Mouse (Mus musculus) forebrain, embryonic 12.5 days (tissue): ENCODE measurements around the gene Muc1. TPM values are rescaled to one million over a fixed set of nuclear protein-coding genes. Genes with fewer than 3 reads are reported as not detected.
A peak's percentile ranks its signal among the peaks of the same experiment; 100 is the strongest.

Source experiments
- ATAC-seq: fragments of 200-750 bp; cut with Nextera tagmentation; 2 replicates; pipeline ENCODE4 v1.8.0; 2017; ENCODE audit warnings: moderate TSS enrichment; ENCODE audit not compliant: low FRiP score
- H3K27ac ChIP-seq: fragments of 300-500 bp; sonication (generic); 2 replicates; pipeline ENCODE4 v1.5.1; 2016; ENCODE audit warnings: mild to moderate bottlenecking
- H3K27me3 ChIP-seq: fragments of 300-500 bp; sonication (generic); 2 replicates; pipeline ENCODE4 v1.6.1; 2016; ENCODE audit warnings: mild to moderate bottlenecking
- H3K36me3 ChIP-seq: fragments of 300-500 bp; sonication (generic); replicated peaks from 2 replicates; pipeline ENCODE4 v1.6.1; 2016; ENCODE audit warnings: mild to moderate bottlenecking
- H3K4me1 ChIP-seq: fragments of 300-500 bp; sonication (generic); 2 replicates; pipeline ENCODE4 v1.6.1; 2016
- H3K4me2 ChIP-seq: fragments of 300-500 bp; sonication (generic); 2 replicates; pipeline ENCODE4 v1.6.1; 2016; ENCODE audit warnings: mild to moderate bottlenecking, moderate library complexity
- H3K4me3 ChIP-seq: fragments of 300-500 bp; sonication (generic); replicated peaks from 2 replicates; pipeline ENCODE4 v1.5.1; 2016; ENCODE audit warnings: mild to moderate bottlenecking
- H3K9ac ChIP-seq: fragments of 300-500 bp; sonication (generic); 2 replicates; pipeline ENCODE4 v1.6.1; 2016; ENCODE audit warnings: mild to moderate bottlenecking
- H3K9me3 ChIP-seq: fragments of 300-500 bp; sonication (generic); 2 replicates; pipeline ENCODE4 v1.6.1; 2016
- WGBS: fragments of 180-500 bp; shearing (Covaris S2); methylation state at CpG from one replicate; pipeline ENCODE4 v1.1.7; 2016; 5-methylcytosine and 5-hydroxymethylcytosine counted together
- polyA plus RNA-seq: library from polyadenylated mRNA; unstranded; fragments of >200 nt; fragmentation: Nextera tagmentation; extraction: Ambion mirVana; gene quantifications from 2 replicates; pipeline ENCODE4 v1.2.1, GENCODE M21; 2016

Muc1 gene
- polyA plus RNA-seq, 1 experiment from 2014 or later: 4.7 TPM

DNA sequence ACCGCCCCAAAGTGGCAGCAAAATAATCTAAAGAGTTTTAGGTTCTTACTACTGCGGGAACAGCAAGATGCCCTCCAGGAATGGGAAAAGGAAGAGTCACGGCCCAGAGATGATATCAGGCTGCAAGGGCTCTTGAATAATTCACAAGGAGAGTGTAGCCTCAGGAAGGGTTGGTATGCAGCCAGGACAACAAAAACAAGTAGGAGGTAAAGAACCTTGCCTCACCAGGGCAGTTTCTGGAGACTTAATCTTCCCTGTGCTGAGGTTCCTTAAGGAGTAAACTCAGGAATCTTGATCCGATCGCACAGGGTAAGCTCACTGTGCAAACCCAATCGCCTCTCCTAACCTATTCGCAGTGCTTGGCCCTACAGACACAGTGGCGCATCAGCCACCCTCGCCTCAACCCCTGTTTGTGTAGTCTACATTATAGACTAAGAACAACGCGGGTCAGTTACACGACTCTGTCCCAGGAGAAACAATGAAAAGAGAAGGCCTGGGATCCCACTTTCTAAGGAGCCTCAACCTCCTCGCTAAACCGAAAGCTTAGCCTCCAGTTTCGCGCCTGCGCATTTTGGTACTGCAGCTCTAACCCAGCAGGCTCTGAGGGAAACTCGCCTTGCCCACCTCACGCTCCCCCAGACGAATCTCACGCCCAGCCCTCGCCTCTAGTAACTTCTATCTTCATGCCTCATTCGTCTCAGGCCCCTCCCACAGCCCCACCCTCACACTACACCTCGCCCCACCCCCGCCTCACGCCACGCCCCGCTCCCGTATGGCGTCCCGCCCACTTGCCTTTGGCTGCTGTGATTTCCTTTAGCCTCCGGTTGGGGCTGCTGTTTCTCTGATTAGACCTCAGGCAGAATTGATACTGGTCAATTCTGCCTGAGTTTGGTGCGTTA lies 32.6 kb upstream of the Muc1 start:
- WGBS: 6% methylated on average over 33 of the region's 33 CpGs
- H3K27me3 ChIP-seq: no peaks in the 10 kb centered on the region
- H3K9me3 ChIP-seq: no peaks in the 10 kb centered on the region
- H3K9ac ChIP-seq: peak overlapping the region; percentile 41
- peak overlapping the region; percentile 29 for H3K4me3 ChIP-seq
- peak; percentile 94 for ATAC-seq
- peaks cover 14% of the 10 kb centered on the region for H3K4me1 ChIP-seq
- no peaks in the 10 kb centered on the region for H3K36me3 ChIP-seq
- H3K4me2 ChIP-seq: peak overlapping the region; percentile 50
- H3K27ac ChIP-seq: peak overlapping the region; percentile 77

- Histone ChIP-seq H3K36me3 (0 out of 2 replicates have a peak, but pooled peaks cover 5% of the 10 kb centered on the region), H3K9me3 (no peaks in the 10 kb centered on the region), H3K27ac (no peak overlapping the region), H3K4me2 (no peak overlapping the region), H3K4me3 (no peak overlapping the region), H3K4me1 (peaks cover 20% of the 10 kb centered on the region), H3K27me3 (no peaks in the 10 kb centered on the region), H3K9ac (no peak overlapping the region)
- 87% methylated on average over 3 of the region's 3 CpGs for WGBS
- no peak for ATAC-seq
Observed at GRCm38 (mm10) chr3:89199839-89200238, 29.0 kb upstream of the Muc1 start.

DNA sequence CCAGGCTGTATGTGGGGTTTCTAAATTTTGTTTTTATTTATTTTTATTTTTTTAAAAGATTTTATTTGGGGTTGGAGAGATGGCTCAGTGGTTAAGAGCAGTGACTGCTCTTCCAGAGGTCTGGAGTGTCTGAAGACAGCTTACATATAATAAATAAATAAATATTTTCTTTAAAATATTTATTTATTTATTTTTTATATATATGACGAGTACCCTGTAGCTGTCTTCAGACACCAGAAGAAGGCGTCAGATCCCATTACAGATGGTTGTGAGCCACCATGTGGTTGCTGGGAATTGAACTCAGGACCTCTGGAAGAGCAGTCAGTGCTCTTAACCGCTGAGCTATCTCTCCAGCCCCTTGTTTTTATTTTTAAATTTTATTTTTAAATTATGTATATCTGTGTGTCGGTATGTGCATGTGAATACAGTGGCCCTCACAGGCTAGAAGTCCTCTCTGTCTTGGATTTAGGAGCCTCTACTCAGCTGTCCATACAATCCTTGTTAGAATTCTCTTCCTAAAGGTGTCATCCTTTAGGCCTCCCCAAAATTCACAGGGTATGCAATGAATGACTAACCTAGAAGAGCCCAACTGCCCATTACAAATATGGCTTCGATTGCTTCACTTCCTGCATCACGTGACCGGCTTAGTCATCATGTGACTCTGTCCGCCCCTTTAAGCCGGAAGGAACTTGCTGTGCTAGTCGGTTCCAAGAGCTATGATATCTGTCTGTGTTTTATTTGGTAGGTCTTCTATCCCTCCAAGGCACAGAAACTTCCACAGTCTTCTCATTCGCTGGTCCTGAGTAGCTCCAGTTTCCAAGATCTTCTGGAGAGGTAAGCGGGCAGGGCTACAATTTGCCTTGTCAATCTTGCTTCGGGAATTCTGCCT lies 26.4 kb upstream of the Muc1 start, which contains the start of gene Gba:
Gene Gba (plus strand): TSS at position 676 of the 889 bp plus-strand sequence.
- peak; percentile 92 for ATAC-seq
- peaks cover 31% of the 10 kb centered on the region for H3K36me3 ChIP-seq
- H3K27ac ChIP-seq: no peak within 1 kb of the TSS
- no peaks in the 10 kb centered on the region for H3K27me3 ChIP-seq
- no peaks in the 10 kb centered on the region for H3K9me3 ChIP-seq
- H3K4me1 ChIP-seq: peaks cover 6% of the 10 kb centered on the region
- 28% methylated on average over 13 of the region's 13 CpGs for WGBS
- H3K9ac ChIP-seq: peak within 1 kb of the TSS; percentile 61
- peak within 1 kb of the TSS; percentile 58 for H3K4me3 ChIP-seq
- H3K4me2 ChIP-seq: peak within 1 kb of the TSS; percentile 68

DNA sequence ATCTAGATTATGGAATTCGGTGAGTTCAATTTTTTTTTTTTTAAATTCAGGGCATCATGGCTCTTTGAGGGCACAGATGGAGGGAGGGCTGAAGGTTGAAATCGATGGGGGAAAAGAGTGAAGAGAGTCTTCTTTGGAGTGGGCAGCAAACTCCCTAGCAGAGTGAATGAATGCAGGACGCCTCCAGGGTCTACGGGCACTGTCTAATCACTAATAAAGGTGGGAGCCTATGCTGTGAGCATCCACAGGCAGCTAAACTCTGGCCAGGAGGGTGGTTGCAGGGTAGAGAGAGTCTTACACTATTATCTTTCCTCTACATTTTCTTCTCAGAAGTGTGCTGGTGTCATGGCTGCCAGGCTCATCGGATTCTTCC lies 25.7 kb upstream of the Muc1 start:
- peaks cover 37% of the 10 kb centered on the region for H3K36me3 ChIP-seq
- H3K4me3 ChIP-seq: peak overlapping the region; percentile 58
- no peaks in the 10 kb centered on the region for H3K27me3 ChIP-seq
- H3K4me1 ChIP-seq: peaks cover 6% of the 10 kb centered on the region
- H3K9ac ChIP-seq: peak overlapping the region; percentile 61
- ATAC-seq: peak; percentile 53; the same call in 1 of the 2 replicates
- 42% methylated on average over 5 of the region's 5 CpGs for WGBS
- H3K9me3 ChIP-seq: no peaks in the 10 kb centered on the region
- H3K27ac ChIP-seq: no peak overlapping the region
- H3K4me2 ChIP-seq: peak overlapping the region; percentile 68

DNA sequence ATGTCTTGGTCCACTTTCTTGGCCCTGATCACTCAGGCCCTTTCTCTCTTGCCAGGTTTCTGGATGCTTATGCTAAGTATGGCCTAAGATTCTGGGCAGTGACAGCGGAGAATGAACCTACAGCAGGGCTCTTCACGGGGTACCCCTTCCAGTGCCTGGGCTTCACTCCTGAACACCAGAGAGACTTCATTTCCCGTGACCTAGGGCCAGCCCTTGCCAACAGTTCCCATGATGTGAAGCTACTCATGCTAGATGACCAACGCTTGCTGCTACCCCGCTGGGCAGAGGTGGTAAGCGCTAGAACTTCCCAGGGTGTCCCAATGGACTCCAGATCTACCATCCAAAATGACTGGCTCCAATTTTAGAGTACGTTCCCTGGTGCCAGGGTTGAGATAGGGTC lies 22.8 kb upstream of the Muc1 start:
- Histone ChIP-seq H3K9ac (no peak overlapping the region), H3K27ac (no peak overlapping the region), H3K27me3 (no peaks in the 10 kb centered on the region), H3K4me2 (no peak overlapping the region), H3K36me3 (peaks cover 64% of the 10 kb centered on the region), H3K9me3 (no peaks in the 10 kb centered on the region), H3K4me3 (no peak overlapping the region), H3K4me1 (peaks cover 6% of the 10 kb centered on the region)
- WGBS: 89% methylated on average over 7 of the region's 7 CpGs
- ATAC-seq: no peak

DNA sequence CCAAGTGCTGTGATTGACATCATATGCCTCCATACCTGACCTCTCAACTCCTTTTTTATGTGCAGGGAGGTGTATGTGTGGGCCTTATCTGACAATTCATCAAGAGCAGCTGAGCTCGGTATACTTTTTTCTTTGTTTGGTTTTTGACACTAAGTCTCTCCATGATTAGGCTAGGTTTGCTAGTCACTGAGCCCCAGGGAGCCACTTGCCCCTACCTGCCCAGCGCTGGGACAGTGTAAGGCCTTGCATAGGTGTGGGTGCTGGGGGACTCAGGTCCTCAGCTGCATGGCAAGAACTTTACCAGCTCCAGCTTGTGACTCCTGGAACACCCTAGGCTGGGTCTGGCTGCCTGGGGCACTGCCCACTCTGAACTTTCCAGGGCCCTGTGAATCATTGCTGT lies 22.2 kb upstream of the Muc1 start:
- Histone ChIP-seq H3K4me1 (peaks cover 6% of the 10 kb centered on the region), H3K36me3 (peaks cover 64% of the 10 kb centered on the region), H3K27me3 (no peaks in the 10 kb centered on the region), H3K4me3 (no peak overlapping the region), H3K9ac (no peak overlapping the region), H3K4me2 (no peak overlapping the region), H3K27ac (no peak overlapping the region), H3K9me3 (no peaks in the 10 kb centered on the region)
- WGBS: 90% methylated on average over 2 of the region's 2 CpGs
- no peak for ATAC-seq

DNA sequence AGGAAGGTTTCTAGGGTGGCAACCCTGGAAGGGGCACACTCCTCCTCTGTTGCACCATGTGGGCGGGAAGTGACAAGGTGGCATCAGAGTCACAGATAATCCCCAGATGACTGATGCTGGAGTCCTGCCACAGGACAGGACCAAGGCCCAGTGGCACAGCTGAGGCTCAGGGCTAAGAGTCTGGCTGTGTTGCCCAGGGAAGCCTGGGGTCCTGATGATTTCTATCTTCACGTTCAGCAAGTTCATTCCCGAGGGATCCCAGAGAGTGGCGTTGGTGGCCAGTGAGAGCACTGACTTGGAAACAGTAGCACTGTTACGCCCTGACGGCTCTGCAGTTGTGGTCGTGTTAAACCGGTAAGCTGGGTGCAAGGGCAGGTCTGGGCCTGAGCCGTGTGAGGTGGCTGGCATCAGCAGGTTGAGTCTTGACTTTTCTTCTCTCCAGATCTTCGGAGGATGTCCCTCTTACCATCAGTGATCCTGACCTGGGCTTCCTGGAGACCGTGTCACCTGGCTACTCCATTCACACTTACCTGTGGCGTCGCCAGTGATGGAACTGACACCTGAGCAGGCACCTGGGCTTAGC lies 20.7 kb upstream of the Muc1 start:
- peaks cover 13% of the 10 kb centered on the region for H3K4me1 ChIP-seq
- no peak overlapping the region for H3K4me2 ChIP-seq
- no peak for ATAC-seq
- peaks cover 64% of the 10 kb centered on the region for H3K36me3 ChIP-seq
- no peaks in the 10 kb centered on the region for H3K9me3 ChIP-seq
- H3K4me3 ChIP-seq: no peak overlapping the region
- H3K27me3 ChIP-seq: no peaks in the 10 kb centered on the region
- H3K9ac ChIP-seq: no peak overlapping the region
- no peak overlapping the region for H3K27ac ChIP-seq
- WGBS: 93% methylated on average over 13 of the region's 13 CpGs

DNA sequence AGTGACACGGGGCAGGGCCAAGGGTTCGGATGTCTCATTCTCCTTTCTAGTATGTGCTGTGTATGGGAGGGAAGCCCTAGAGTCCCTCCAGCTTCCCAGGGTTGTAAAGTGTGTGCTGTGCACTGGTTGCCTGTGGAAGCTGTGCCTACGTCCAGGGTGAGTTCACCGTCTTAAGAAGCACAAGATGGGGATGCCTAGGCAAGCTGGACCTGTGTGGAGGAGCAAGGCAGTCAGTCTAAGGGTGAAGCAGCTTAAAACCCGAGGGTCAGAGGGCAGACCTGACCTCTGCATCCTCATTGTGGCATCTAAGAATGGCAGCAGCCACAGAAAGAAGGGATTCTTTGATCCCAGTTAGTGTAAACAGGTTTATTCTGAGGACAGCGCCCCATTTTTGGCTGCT lies 20.1 kb upstream of the Muc1 start:
- no peak for ATAC-seq
- 88% methylated on average over 6 of the region's 6 CpGs for WGBS
- Histone ChIP-seq H3K27me3 (no peaks in the 10 kb centered on the region), H3K4me3 (no peak overlapping the region), H3K36me3 (peaks cover 64% of the 10 kb centered on the region), H3K9me3 (no peaks in the 10 kb centered on the region), H3K4me1 (peaks cover 11% of the 10 kb centered on the region), H3K27ac (no peak overlapping the region), H3K4me2 (no peak overlapping the region), H3K9ac (no peak overlapping the region)

GRCm38 (mm10) chr3:89209731-89210130 lies 19.1 kb upstream of the Muc1 start:
- Histone ChIP-seq H3K4me1 (peaks cover 16% of the 10 kb centered on the region), H3K36me3 (peaks cover 60% of the 10 kb centered on the region)
- WGBS: 91% methylated on average over 7 of the region's 7 CpGs

GRCm38 (mm10) chr3:89210162-89210561 lies 18.7 kb upstream of the Muc1 start:
- H3K4me1 ChIP-seq: peaks cover 21% of the 10 kb centered on the region
- peaks cover 56% of the 10 kb centered on the region for H3K36me3 ChIP-seq
- no peak overlapping the region for H3K4me2 ChIP-seq
- no peak overlapping the region for H3K9ac ChIP-seq
- H3K27me3 ChIP-seq: no peaks in the 10 kb centered on the region
- H3K4me3 ChIP-seq: no peak overlapping the region
- no peaks in the 10 kb centered on the region for H3K9me3 ChIP-seq
- no peak overlapping the region for H3K27ac ChIP-seq
- ATAC-seq: no peak
- WGBS: 90% methylated on average over 13 of the region's 13 CpGs

More at GRCm38 (mm10) chr3:89209731-89210130, 19.1 kb upstream of the Muc1 start:
- no peak overlapping the region for H3K27ac ChIP-seq
- no peaks in the 10 kb centered on the region for H3K27me3 ChIP-seq
- ATAC-seq: no peak
- H3K9me3 ChIP-seq: no peaks in the 10 kb centered on the region
- H3K9ac ChIP-seq: no peak overlapping the region
- H3K4me2 ChIP-seq: no peak overlapping the region
- no peak overlapping the region for H3K4me3 ChIP-seq

DNA sequence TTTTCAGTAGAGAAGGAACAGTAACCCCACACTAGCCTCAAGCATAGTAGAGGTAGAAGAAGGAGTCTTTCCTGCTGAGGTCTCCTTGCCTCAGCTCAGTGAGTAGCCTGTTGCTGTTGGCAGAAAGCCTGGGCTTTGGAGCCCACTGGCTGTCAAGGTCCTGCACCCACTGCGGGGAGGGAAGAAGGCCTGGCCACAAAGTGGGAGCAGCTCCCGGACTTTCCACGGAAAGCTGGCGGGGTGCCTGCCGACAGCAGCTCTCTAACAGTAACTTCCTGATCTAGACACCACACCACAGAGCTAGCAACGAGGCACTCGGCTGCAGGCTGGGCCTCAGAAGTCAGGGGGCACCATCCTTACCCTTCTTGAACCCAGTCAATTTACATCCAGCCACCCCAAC lies 18.1 kb upstream of the Muc1 start:
- Histone ChIP-seq H3K4me2 (no peak overlapping the region), H3K9me3 (no peaks in the 10 kb centered on the region), H3K36me3 (peaks cover 50% of the 10 kb centered on the region), H3K27me3 (no peaks in the 10 kb centered on the region), H3K9ac (no peak overlapping the region), H3K4me3 (no peak overlapping the region), H3K4me1 (peaks cover 26% of the 10 kb centered on the region), H3K27ac (no peak overlapping the region)
- WGBS: 89% methylated on average over 7 of the region's 7 CpGs
- no peak for ATAC-seq
